Mouse (Mus musculus) intestine, embryonic 14.5 days (tissue): ENCODE measurements around the gene Gnb4. TPM values are rescaled to one million over a fixed set of nuclear protein-coding genes. Genes with fewer than 3 reads are reported as not detected.

Source experiments
- ATAC-seq: fragments of 200-750 bp; cut with Nextera tagmentation; replicated peaks from 2 replicates; pipeline ENCODE4 v1.8.0; 2017; ENCODE audit warnings: low read depth, moderate number of reproducible peaks, moderate TSS enrichment, moderate library complexity; ENCODE audit not compliant: low FRiP score, low TSS enrichment
- DNase-seq: peaks from one replicate; pipeline ENCODE4 v3.0.0-alpha.2; 2018; ENCODE audit warnings: low spot score
- H3K27ac ChIP-seq: fragments of 300-500 bp; sonication (generic); 2 replicates; pipeline ENCODE4 v1.5.1; 2014; ENCODE audit warnings: low read depth, mild to moderate bottlenecking, control low read depth
- H3K27me3 ChIP-seq: fragments of 300-500 bp; sonication (generic); replicated peaks from 2 replicates; pipeline ENCODE4 v1.6.1; 2014; ENCODE audit warnings: low read length, control low read depth; ENCODE audit not compliant: control insufficient read depth, insufficient read depth
- H3K36me3 ChIP-seq: fragments of 300-500 bp; sonication (generic); 2 replicates; pipeline ENCODE4 v1.6.1; 2014; ENCODE audit warnings: low read length, control low read depth; ENCODE audit not compliant: control insufficient read depth, insufficient read depth
- H3K4me1 ChIP-seq: fragments of 300-500 bp; sonication (generic); replicated peaks from 2 replicates; pipeline ENCODE4 v1.6.1; 2014; ENCODE audit warnings: low read length, control low read depth, mixed read lengths; ENCODE audit not compliant: control insufficient read depth, insufficient read depth
- H3K4me2 ChIP-seq: fragments of 300-500 bp; sonication (generic); 2 replicates; pipeline ENCODE4 v1.6.1; 2014; ENCODE audit warnings: low read length
- H3K4me3 ChIP-seq: fragments of 300-500 bp; sonication (generic); 2 replicates; pipeline ENCODE4 v1.5.1; 2014; ENCODE audit warnings: low read depth, low read length, control low read depth, mixed read lengths
- H3K9ac ChIP-seq: fragments of 300-500 bp; sonication (generic); 2 replicates; pipeline ENCODE4 v1.6.1; 2014; ENCODE audit warnings: mild to moderate bottlenecking, low read length
- H3K9me3 ChIP-seq: fragments of 300-500 bp; sonication (generic); 2 replicates; pipeline ENCODE4 v1.6.1; 2016; ENCODE audit warnings: low read length, control low read depth; ENCODE audit not compliant: control insufficient read depth
- WGBS: fragments of 180-500 bp; shearing (Covaris S2); extraction: QIAGEN DNeasy Blood & Tissue Kit; methylation state at CpG from one replicate; pipeline ENCODE4 v1.1.7; 2014; 5-methylcytosine and 5-hydroxymethylcytosine counted together
- polyA plus RNA-seq: library from polyadenylated mRNA; unstranded; fragments of >200 nt; fragmentation: Nextera tagmentation; extraction: Ambion mirVana; gene quantifications from 2 replicates; pipeline ENCODE4 v1.2.1, GENCODE M21; 2014

Gene Gnb4
- polyA plus RNA-seq, 1 experiment from 2014 or later, result 53.0 TPM

DNA sequence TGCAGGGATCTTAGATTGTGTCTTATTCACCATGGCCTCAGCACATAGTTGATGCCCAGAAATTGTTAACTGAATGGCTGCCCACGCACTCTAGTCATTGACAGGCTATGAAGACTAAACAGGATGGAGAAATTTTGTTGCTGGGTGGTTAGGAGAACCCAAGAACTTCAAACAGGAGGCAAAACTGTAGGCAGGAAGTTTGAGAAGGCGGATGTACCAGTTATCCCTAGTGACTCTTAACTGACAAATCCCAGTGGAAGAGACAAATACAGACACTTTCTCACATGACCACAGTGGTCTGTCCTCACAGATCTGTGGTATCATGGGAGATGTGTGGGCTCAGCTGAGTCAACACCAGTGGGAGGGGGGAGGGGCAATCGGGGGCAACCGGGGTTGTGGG is 39.6 kb upstream of the Gnb4 start:
- WGBS, result 88% methylated on average over 4 of the region's 4 CpGs
- Histone ChIP-seq H3K4me2 (no peak overlapping the region), H3K27me3 (no peaks in the 10 kb centered on the region), H3K9ac (no peak overlapping the region), H3K4me3 (no peak overlapping the region), H3K9me3 (no peaks in the 10 kb centered on the region), H3K36me3 (no peaks in the 10 kb centered on the region), H3K27ac (no peak overlapping the region), H3K4me1 (no peaks in the 10 kb centered on the region)
- DNase-seq (no peak), ATAC-seq (no peak)

DNA sequence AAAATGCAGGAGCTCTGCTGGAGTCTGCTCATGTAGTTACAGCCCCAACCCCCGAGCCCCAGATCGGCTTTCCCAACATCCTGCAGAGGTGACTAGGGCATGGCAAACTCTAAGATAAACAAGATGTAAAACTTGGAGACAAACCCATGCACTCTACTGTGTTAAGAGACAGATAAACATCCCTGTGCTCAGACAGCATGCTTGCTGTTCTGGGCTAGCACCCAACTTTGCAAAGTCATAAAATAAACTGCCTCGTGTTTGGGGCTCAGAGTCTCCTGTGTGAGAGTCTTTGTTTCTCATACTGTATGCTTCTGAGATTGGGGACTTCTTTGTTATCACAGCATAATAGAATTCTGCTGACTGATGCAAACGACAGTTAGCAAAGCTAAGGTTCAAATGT is 36.4 kb upstream of the Gnb4 start:
- Histone ChIP-seq H3K27ac (no peak overlapping the region), H3K4me2 (no peak overlapping the region), H3K27me3 (no peaks in the 10 kb centered on the region), H3K36me3 (no peaks in the 10 kb centered on the region), H3K4me1 (no peaks in the 10 kb centered on the region), H3K9ac (no peak overlapping the region), H3K4me3 (no peak overlapping the region), H3K9me3 (no peaks in the 10 kb centered on the region)
- ATAC-seq (no peak), DNase-seq (no peak)
- 48% methylated on average over 4 of the region's 4 CpGs for WGBS

DNA sequence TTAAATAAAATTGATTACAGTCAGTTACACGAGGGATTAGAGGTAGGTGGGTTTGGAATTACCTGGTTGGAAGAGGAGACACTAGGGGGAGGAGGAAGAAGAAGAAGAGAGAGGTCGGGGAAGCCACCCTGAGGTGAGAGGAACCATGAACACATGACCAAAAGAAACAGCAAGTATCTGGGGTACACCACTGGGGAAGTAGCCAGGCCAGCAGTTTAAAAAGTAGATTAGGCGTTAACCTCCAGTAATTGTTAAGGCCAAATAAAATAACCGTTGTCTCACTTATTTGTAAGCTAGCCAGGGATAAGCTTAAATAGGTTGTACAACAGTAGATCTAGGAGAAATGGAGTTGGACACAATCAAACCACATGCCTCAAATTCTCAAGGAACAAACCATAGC is 32.9 kb upstream of the Gnb4 start:
- Histone ChIP-seq H3K4me1 (no peaks in the 10 kb centered on the region), H3K36me3 (no peaks in the 10 kb centered on the region), H3K4me2 (no peak overlapping the region), H3K4me3 (no peak overlapping the region), H3K27ac (no peak overlapping the region), H3K27me3 (no peaks in the 10 kb centered on the region), H3K9me3 (no peaks in the 10 kb centered on the region), H3K9ac (no peak overlapping the region)
- WGBS, result 71% methylated on average over 4 of the region's 4 CpGs
- DNase-seq (no peak), ATAC-seq (no peak)

DNA sequence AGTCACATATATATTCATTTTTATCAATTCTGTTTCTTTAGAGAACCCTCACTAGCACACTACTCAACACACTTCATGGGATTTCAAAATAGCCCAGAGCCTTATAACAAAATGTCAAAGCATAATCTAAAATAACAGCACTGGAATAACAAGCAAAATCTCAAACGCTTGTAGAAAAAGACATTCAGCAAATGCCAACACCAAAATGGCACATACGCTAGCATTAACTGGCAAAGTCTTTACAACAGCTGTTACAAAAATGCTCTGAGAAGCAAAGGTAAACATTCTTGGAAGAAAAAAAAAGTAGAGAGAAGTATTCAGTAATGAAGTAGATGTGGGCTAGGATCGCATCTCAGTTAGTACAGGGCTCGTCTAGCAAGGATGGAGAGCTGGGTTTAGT is 30.5 kb upstream of the Gnb4 start:
- 82% methylated on average over 4 of the region's 4 CpGs for WGBS

DNA sequence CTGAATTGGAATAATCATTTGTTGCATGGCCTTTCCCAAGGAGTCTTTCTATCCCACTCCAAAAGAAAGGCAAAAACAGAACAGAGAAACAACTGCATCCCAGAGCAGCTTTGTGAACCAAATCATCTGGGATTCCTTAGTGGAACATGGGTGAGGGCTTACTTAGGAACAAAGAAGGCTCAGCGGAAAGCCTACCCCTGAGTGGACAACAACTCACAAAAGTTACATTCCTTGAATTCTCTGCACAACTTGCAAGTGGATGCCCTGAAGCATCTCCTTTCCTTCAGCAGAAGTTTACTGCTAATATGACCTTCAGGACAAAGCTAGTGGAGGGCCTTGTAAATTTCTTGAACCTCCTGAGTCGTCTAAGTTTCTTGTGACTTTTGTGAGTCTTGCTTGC is 28.4 kb upstream of the Gnb4 start:
- H3K4me1 ChIP-seq, result no peaks in the 10 kb centered on the region
- no peaks in the 10 kb centered on the region for H3K36me3 ChIP-seq
- DNase-seq (no peak), ATAC-seq (no peak)
- H3K4me2 ChIP-seq, result no peak overlapping the region
- H3K27me3 ChIP-seq, result no peaks in the 10 kb centered on the region
- 80% methylated on average over 2 of the region's 2 CpGs for WGBS
- H3K9me3 ChIP-seq, result no peaks in the 10 kb centered on the region
- H3K27ac ChIP-seq, result no peak overlapping the region
- H3K9ac ChIP-seq, result no peak overlapping the region
- no peak overlapping the region for H3K4me3 ChIP-seq

More for the DNA sequence above, 30.5 kb upstream of the Gnb4 start:
- no peaks in the 10 kb centered on the region for H3K27me3 ChIP-seq
- ATAC-seq (no peak), DNase-seq (no peak)
- no peak overlapping the region for H3K4me2 ChIP-seq
- H3K4me3 ChIP-seq, result no peak overlapping the region
- no peaks in the 10 kb centered on the region for H3K36me3 ChIP-seq
- no peak overlapping the region for H3K27ac ChIP-seq
- H3K9ac ChIP-seq, result no peak overlapping the region
- no peaks in the 10 kb centered on the region for H3K4me1 ChIP-seq
- H3K9me3 ChIP-seq, result no peaks in the 10 kb centered on the region

DNA sequence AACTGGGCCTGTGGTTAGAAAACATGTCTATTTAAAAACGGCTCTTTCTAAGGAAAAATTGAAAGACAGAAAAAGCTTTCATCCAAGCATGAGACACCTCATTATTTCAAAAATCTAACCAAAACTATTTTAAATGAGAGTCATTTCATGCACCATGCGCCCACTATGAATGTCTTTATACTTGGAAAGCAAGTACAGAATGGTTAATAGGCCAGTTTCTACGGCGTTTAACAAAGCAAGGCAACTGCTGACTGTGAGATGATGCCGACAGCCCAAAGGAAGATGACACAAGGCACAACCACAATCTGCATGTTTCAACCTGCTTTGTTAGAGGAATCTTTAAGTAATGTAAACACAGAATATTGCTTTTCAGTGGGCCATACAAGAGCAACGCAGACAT is 25.7 kb upstream of the Gnb4 start:
- no peak for ATAC-seq
- Histone ChIP-seq H3K4me3 (no peak overlapping the region), H3K36me3 (no peaks in the 10 kb centered on the region), H3K27me3 (no peaks in the 10 kb centered on the region), H3K4me2 (no peak overlapping the region), H3K9ac (no peak overlapping the region), H3K9me3 (no peaks in the 10 kb centered on the region), H3K27ac (no peak overlapping the region), H3K4me1 (no peaks in the 10 kb centered on the region)
- WGBS, result 79% methylated on average over 6 of the region's 6 CpGs
- DNase-seq, result no peak

DNA sequence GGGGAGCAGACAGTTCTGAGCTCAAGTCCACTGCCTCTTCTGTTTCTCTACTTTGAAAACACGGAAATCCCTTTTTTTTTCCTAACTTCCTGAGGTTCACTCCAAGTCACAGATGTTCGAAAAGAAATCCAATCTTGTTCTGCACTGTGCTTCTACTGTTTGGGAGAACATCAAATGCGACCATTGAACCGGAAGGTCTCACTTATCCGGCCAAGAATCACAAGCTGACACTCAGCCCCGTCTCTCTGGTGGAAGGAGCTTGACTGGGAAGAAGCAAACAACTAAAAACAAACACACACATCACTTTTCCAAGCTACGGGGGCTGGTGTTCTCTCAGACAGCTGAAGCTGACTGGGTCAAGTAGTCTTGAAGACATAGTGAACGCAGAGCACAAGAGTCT is 21.9 kb upstream of the Gnb4 start:
- Histone ChIP-seq H3K4me2 (no peak overlapping the region), H3K36me3 (no peaks in the 10 kb centered on the region), H3K27me3 (no peaks in the 10 kb centered on the region), H3K4me3 (no peak overlapping the region), H3K27ac (no peak overlapping the region), H3K9ac (no peak overlapping the region), H3K9me3 (no peaks in the 10 kb centered on the region), H3K4me1 (no peaks in the 10 kb centered on the region)
- 44% methylated on average over 8 of the region's 8 CpGs for WGBS
- DNase-seq (no peak), ATAC-seq (no peak)

DNA sequence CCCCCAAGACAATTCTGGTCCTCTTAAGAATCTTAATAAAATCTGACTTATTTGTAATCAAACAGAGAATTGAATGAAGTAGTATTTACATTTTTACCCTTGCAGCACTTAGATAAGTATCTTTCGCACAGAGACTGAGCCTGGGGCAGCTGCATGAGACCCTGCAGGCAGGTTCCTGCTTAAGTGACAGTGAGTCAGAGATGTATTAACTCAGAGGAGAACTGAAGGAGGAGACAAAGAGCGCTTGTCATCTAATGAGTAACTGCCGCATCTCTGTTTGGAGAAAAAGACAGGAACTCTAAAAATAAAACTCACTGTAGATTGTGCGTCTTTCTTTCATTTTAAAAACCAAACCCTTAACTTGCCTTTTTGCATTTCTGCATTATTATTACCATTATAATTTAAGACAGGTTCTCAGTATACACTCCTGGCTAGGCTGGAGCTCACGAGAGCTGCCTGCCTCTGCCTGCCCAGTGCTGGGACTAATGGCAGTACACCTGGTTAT is 16.4 kb upstream of the Gnb4 start:
- no peaks in the 10 kb centered on the region for H3K4me1 ChIP-seq
- H3K27me3 ChIP-seq, result no peaks in the 10 kb centered on the region

DNA sequence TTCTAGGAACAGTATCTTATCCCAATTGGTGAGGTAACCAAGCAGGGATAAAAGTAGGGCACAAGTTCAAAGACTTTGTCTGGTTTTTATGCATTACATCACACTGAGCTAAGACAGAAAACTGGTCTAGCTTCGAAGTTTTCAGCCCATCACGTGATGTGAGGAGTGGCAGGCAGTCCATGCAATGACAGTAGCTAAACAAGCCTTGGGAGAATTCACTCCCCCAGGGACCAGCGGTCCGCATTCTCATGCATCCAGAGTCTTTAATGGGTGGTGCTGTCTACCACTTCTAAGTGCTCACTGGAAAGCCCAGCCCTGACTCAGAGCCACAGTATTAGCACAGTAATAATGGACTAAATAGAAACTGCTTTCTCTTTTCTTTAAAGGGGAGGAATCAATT is 13.8 kb upstream of the Gnb4 start:
- H3K27me3 ChIP-seq, result no peaks in the 10 kb centered on the region
- H3K9ac ChIP-seq, result no peak overlapping the region
- no peaks in the 10 kb centered on the region for H3K9me3 ChIP-seq
- DNase-seq (no peak), ATAC-seq (no peak)
- H3K4me3 ChIP-seq, result no peak overlapping the region
- 55% methylated on average over 4 of the region's 4 CpGs for WGBS
- H3K4me2 ChIP-seq, result no peak overlapping the region
- no peak overlapping the region for H3K27ac ChIP-seq
- H3K36me3 ChIP-seq, result no peaks in the 10 kb centered on the region
- no peaks in the 10 kb centered on the region for H3K4me1 ChIP-seq

More for the DNA sequence above, 16.4 kb upstream of the Gnb4 start:
- Histone ChIP-seq H3K9me3 (no peaks in the 10 kb centered on the region), H3K27ac (no peak overlapping the region), H3K4me2 (no peak overlapping the region), H3K36me3 (no peaks in the 10 kb centered on the region), H3K4me3 (no peak overlapping the region), H3K9ac (no peak overlapping the region)
- DNase-seq, result no peak
- ATAC-seq, result no peak
- WGBS, result 51% methylated on average over 5 of the region's 5 CpGs
